Mouse (Mus musculus): ENCODE results near the gene Slc25a38.

- TF ChIP-seq CTCF (IDR thresholded peaks at IDR 0.05; ENCODE audit: borderline replicate concordance, insufficient read depth, low read length), result no peak
- no peak for TF ChIP-seq POLR2A (IDR thresholded peaks at IDR 0.05; ENCODE audit: low read depth, low read length)
These were observed 4.6 kb downstream of the Slc25a38 start for GRCm38 (mm10) chr9:120114789-120115151.
